Mouse (Mus musculus) left cerebral cortex, postnatal 14 days (tissue): Measurements from ENCODE around the gene Nhlh1. TPM values are rescaled to one million over a fixed set of nuclear protein-coding genes. Genes with fewer than 3 reads are reported as not detected.

Experiments used
- DNase-seq, 2 experiments: peaks; one replicate each; pipeline ENCODE4 v3.0.0; 2021 to 2022; ENCODE audit warnings: low spot score in 2 of 2, mixed read lengths in 1 of 2
- intact Hi-C: fragments of 180-260 bp; cut with DNase I; formaldehyde crosslinking; loops from one replicate; pipeline ENCODE4 v1.15.1; 2025
- total RNA-seq, 2 experiments: library from RNA; stranded (reverse); gene quantifications; 2 replicates each; pipeline ENCODE4 v1.2.3; 2021

Gene Nhlh1
- total RNA-seq, 2 experiments from 2014 or later = 0.30 to 0.37 TPM

GRCm38 (mm10) chr1:172019339-172019738 lies 38.0 kb downstream of the Nhlh1 start:
- DNase-seq = no peak
- intact Hi-C loops = no loop called here

DNA sequence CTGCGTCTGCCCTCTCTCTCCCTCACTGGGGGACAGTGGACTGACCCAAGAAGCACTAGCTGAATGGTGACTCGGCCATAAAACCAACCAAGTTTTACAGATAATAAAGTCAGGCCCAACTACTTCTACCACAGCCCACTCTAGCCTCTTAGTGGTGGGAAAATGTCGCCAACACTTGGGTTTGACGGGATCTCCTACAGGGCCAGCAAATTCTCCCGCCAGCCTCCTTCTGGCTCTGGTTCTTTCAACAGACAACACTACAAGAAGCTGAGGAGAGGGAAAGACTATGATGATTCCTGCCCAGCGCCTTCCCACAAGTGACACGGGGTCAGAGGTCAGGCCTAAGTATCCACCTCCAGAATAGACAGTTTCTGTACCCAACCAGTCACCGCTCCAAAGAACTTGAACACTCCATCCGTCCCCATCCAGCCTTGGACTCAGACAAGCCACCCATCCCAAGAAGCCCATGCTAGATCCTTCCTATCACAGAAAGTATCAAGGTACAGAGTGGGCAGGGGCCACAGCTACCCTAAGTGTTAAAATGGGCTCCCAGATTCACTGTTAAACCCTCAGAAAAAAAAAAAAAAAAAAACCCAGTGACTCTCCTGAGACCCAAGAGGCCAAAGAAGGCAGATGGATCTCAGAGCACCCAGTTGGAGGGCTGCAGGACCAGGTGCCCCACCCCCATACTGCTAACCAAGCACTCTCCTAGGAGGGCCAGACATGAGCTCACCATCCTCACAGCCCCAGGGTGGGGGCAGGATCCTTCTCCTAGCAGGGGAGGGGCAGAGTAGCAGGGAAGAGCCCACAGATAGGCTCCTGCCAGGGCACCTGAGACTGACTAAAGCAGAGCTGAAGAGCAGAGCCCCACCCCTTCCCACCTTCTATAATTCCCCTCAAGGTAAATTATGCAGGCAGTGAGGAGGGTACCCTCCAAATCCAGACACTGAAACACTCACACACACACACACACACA lies 38.7 kb downstream of the Nhlh1 start:
- intact Hi-C loops = no loop called here
- no peak for DNase-seq

GRCm38 (mm10) chr1:172017517-172018070 lies 39.8 kb downstream of the Nhlh1 start:
- intact Hi-C loops = no loop called here
- DNase-seq = no peak

- DNase-seq = no peak
- intact Hi-C loops = no loop called here
Measured at GRCm38 (mm10) chr1:172016660-172017516, 40.5 kb downstream of the Nhlh1 start.

DNA sequence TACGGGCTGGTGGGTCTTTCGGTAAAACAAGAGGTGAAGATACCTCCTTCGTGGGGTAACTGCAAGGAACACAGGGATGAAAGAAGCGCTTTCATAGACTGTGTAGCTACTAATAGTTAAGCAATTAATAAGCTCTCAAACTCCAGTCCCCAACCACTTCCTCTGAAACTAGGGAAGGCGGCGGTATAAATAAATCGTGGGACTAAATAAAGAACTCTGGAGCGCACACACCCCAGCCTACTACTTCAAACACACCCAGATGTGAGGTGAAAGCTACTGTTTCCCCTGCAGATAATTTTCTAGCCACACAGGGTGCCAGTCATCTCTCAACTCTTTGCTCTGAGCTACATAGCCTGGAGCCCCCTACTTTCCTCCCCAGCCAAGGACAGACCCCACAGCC lies 41.3 kb downstream of the Nhlh1 start:
- intact Hi-C loops = no loop called here
- DNase-seq = no peak

DNA sequence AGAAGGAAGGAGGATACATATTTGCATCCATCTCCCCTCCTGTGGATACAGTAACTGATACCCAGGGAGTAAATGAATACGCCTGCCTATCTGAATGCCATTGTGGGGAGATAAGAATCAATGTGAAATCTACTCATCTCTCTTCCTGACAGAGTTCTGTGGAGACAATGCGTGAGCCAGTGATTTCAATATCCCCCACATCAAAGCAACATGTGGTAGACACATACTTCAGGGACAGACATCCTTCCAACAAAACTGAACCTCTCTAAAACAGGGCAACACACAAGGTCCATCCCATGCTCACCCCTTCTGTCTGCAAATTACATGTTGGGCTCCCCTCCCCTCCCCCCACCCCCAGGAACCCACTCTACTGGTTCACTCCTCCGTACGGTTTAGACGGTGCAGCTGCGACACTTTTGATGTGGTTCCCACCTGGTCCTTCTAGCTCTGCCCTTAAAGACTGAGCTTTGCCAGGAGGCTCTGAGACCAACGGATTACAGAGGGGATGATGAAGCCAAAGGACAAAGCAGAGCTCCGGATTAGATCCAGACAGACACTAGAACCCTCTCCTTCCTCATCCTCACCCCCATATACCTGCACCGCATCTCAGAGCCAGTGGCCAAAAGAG lies 41.9 kb downstream of the Nhlh1 start:
- DNase-seq = no peak
- intact Hi-C loops = no loop called here

- intact Hi-C loops = no loop called here
- no peak for DNase-seq
Measured at GRCm38 (mm10) chr1:172014771-172015170, 42.6 kb downstream of the Nhlh1 start.

- intact Hi-C loops = no loop called here
- DNase-seq = peak; percentile 63 to 78
Measured at GRCm38 (mm10) chr1:172012030-172012429, 45.3 kb downstream of the Nhlh1 start.

GRCm38 (mm10) chr1:172010042-172010824 lies 47.1 kb downstream of the Nhlh1 start:
- intact Hi-C loops = no loop called here
- DNase-seq = no peak

GRCm38 (mm10) chr1:172009406-172009805 lies 48.0 kb downstream of the Nhlh1 start:
- intact Hi-C loops = no loop called here
- DNase-seq = no peak

DNA sequence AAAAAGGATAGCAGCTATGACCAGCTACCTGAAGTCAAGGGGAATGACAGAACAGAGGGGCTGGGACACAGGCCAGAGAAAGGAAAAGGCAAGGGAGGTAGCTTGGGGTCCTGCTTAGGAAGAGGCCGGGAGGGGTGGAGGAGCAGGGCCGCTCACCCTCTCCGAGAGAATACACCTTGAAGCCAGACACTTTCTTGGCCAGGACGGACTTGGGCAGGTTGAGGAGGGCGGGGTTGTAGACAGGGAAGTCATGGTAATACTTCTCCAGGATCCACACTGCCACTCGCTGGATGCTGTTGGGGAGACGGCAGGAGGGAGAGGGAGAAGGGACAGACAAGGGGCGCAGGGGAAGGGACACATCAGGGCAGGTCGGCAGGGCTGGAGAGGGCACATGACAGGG lies 49.0 kb downstream of the Nhlh1 start:
- intact Hi-C loops = no loop called here
- DNase-seq = no peak

- intact Hi-C loops = no loop called here
- DNase-seq = no peak
Measured at GRCm38 (mm10) chr1:172007761-172008160, 49.6 kb downstream of the Nhlh1 start.

Other genes starting within 250 kb of the Nhlh1 start
- gene Cd84, start 217.9 kb downstream of the Nhlh1 start, total RNA-seq = 1 to 10 TPM; 1.8 to 2.0 TPM
- gene Gm10521, start 161.9 kb downstream of the Nhlh1 start, total RNA-seq = under 1 TPM in 1 of 2 experiments, not detected in 1; 0.13 TPM
- under 1 TPM; 0.07 to 0.23 TPM for gene Slamf6, start 140.1 kb downstream of the Nhlh1 start, total RNA-seq
- gene Vangl2, start 29.1 kb downstream of the Nhlh1 start, total RNA-seq = 10 to 100 TPM; 17.4 to 21.5 TPM
- 100 to 1,000 TPM; 155 to 162 TPM for gene Copa, start 25.0 kb upstream of the Nhlh1 start, total RNA-seq
- gene Ncstn, start 25.2 kb upstream of the Nhlh1 start, total RNA-seq = 10 to 100 TPM; 74.5 to 77.9 TPM
- gene Pex19, start 69.2 kb upstream of the Nhlh1 start, total RNA-seq = 100 to 1,000 TPM; 105 to 108 TPM
- 100 to 1,000 TPM; 101 to 109 TPM for gene Dcaf8, start 90.5 kb upstream of the Nhlh1 start, total RNA-seq
- gene Pea15a, start 149.2 kb upstream of the Nhlh1 start, total RNA-seq = 100 to 1,000 TPM; 377 to 379 TPM
- gene Casq1, start 162.3 kb upstream of the Nhlh1 start, total RNA-seq = under 1 TPM in 1 of 2 experiments, not detected in 1; 0.55 TPM
- gene Atp1a4, start 200.8 kb upstream of the Nhlh1 start, total RNA-seq = not detected
- 100 to 1,000 TPM; 231 to 244 TPM for gene Igsf8, start 204.1 kb upstream of the Nhlh1 start, total RNA-seq
- gene Atp1a2, start 240.5 kb upstream of the Nhlh1 start, total RNA-seq = 100 to 1,000 TPM; 571 to 592 TPM